Mouse (Mus musculus) limb, embryonic 11.5 days (tissue): Measurements from ENCODE around the gene Sec24c. TPM values are rescaled to one million over a fixed set of nuclear protein-coding genes. Genes with fewer than 3 reads are reported as not detected.

ENCODE experiments used
- ATAC-seq: fragments of 200-750 bp; cut with Nextera tagmentation; 2 replicates; pipeline ENCODE4 v1.8.0; 2017; ENCODE audit warnings: low read depth; ENCODE audit not compliant: insufficient number of reproducible peaks, low FRiP score, low TSS enrichment
- DNase-seq: peaks from one replicate; pipeline ENCODE4 v3.0.0-alpha.2; 2015; ENCODE audit warnings: low spot score
- H3K27ac ChIP-seq: fragments of 300-500 bp; sonication (generic); replicated peaks from 2 replicates; pipeline ENCODE4 v1.5.1; 2014; ENCODE audit warnings: low read depth, mild to moderate bottlenecking, low read length
- H3K27me3 ChIP-seq: fragments of 300-500 bp; sonication (generic); 2 replicates; pipeline ENCODE4 v1.6.1; 2014; ENCODE audit warnings: mild to moderate bottlenecking, low read length, mixed read lengths; ENCODE audit not compliant: control insufficient read depth, insufficient read depth
- H3K36me3 ChIP-seq: fragments of 300-500 bp; sonication (generic); 2 replicates; pipeline ENCODE4 v1.6.1; 2014; ENCODE audit warnings: mild to moderate bottlenecking, low read length, moderate library complexity, mixed read lengths; ENCODE audit not compliant: control insufficient read depth, insufficient read depth
- H3K4me1 ChIP-seq: fragments of 300-500 bp; sonication (generic); 2 replicates; pipeline ENCODE4 v1.6.1; 2014; ENCODE audit warnings: low read length, mixed read lengths; ENCODE audit not compliant: control insufficient read depth, insufficient read depth
- H3K4me2 ChIP-seq: fragments of 300-500 bp; sonication (generic); 2 replicates; pipeline ENCODE4 v1.6.1; 2014; ENCODE audit warnings: low read depth, mild to moderate bottlenecking, moderate library complexity; ENCODE audit not compliant: severe bottlenecking
- H3K4me3 ChIP-seq: fragments of 300-500 bp; sonication (generic); 2 replicates; pipeline ENCODE4 v1.5.1; 2014; ENCODE audit warnings: low read depth, low read length
- H3K9ac ChIP-seq: fragments of 300-500 bp; sonication (generic); 2 replicates; pipeline ENCODE4 v1.6.1; 2014; ENCODE audit warnings: mild to moderate bottlenecking, low read length
- H3K9me3 ChIP-seq: fragments of 300-500 bp; sonication (generic); 2 replicates; pipeline ENCODE4 v1.6.1; 2016; ENCODE audit warnings: low read length; ENCODE audit not compliant: control insufficient read depth
- WGBS: fragments of 180-500 bp; shearing (Covaris S2); extraction: QIAGEN DNeasy Blood & Tissue Kit; methylation state at CpG from one replicate; pipeline ENCODE4 v1.1.7; 2014; 5-methylcytosine and 5-hydroxymethylcytosine counted together
- polyA plus RNA-seq: library from polyadenylated mRNA; unstranded; fragments of >200 nt; fragmentation: Nextera tagmentation; extraction: Ambion mirVana; gene quantifications from 2 replicates; pipeline ENCODE4 v1.2.1, GENCODE M21; 2014

The Sec24c gene
- polyA plus RNA-seq, 1 experiment from 2014 or later, result 81.7 TPM

DNA sequence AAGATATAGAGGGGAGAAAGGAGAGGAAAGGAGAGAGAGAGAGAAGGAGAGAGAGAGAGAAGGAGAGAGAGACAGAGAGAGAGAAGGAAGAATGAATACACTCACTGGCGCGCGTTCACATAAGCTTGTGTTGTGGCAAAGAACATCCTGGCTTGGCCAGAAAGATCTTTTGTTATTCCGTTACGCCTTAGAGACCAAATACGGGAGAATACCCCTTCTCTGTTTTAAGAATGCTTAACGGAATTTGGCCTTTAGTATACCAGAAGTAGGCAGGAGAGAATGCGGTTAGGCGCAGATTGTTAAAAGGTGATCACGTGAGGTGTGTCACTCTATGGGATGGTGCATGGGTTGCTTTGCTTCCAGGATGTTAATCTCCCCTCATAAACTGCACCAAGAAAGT is 34.1 kb downstream of the Sec24c start:
- WGBS, result 13% methylated on average over 10 of the region's 10 CpGs
- Histone ChIP-seq H3K36me3 (peaks cover 8% of the 10 kb centered on the region; the same call in 1 of the 2 replicates), H3K4me1 (peaks cover 13% of the 10 kb centered on the region), H3K4me2 (peak overlapping the region; percentile 72), H3K27ac (no peak overlapping the region), H3K9ac (peak overlapping the region; percentile 90), H3K27me3 (no peaks in the 10 kb centered on the region), H3K9me3 (no peaks in the 10 kb centered on the region), H3K4me3 (peak overlapping the region; percentile 97)
- no peak for DNase-seq
- no peak for ATAC-seq

DNA sequence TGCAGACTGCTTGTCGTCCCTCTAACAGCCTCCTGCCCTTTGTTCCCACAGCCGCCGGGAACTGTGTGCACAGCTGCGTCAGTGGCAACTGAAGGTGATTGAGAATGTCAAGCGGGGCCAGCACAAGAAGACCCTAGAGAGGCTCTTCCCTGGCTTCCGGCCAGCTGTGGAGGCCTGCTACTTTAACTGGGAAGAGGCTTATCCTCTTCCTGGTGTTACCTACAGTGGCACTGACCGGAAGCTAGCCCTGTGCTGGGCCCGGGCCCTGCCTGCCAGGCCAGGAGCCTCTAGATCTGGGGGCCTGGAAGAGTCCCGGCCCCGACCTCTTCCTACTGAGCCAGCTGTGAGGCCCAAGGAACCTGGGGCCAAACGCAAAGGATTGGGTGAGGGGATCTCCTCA is 39.7 kb downstream of the Sec24c start:
- no peak overlapping the region for H3K9ac ChIP-seq
- H3K4me3 ChIP-seq, result no peak overlapping the region
- no peaks in the 10 kb centered on the region for H3K9me3 ChIP-seq
- WGBS, result 87% methylated on average over 11 of the region's 11 CpGs
- H3K27ac ChIP-seq, result no peak overlapping the region
- peaks cover 14% of the 10 kb centered on the region for H3K36me3 ChIP-seq
- H3K4me2 ChIP-seq, result no peak overlapping the region
- H3K27me3 ChIP-seq, result no peaks in the 10 kb centered on the region
- DNase-seq (no peak), ATAC-seq (no peak)
- peaks cover 7% of the 10 kb centered on the region for H3K4me1 ChIP-seq

DNA sequence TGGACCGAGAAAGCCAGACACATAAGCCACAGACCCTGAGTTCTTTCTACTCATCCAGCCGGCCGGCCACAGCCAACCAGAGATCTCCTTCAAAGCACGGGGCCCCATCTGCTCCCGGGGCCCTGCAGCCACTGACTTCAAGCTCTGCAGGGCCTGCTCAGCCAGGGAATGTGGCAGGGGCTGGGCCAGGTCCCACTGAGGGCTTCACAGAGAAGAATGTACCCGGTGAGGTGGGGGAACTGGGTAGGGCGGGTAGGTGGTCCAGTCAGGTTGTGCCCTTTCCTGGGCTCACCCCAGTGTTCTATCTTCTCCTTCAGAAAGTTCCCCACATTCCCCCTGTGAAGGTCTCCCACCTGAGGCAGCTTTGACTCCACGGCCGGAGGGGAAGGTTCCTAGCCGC is 44.3 kb downstream of the Sec24c start:
- H3K36me3 ChIP-seq, result peaks cover 40% of the 10 kb centered on the region
- no peaks in the 10 kb centered on the region for H3K9me3 ChIP-seq
- H3K9ac ChIP-seq, result no peak overlapping the region
- no peaks in the 10 kb centered on the region for H3K4me1 ChIP-seq
- DNase-seq (no peak), ATAC-seq (no peak)
- WGBS, result 91% methylated on average over 10 of the region's 10 CpGs
- H3K27me3 ChIP-seq, result no peaks in the 10 kb centered on the region
- H3K4me3 ChIP-seq, result no peak overlapping the region
- no peak overlapping the region for H3K27ac ChIP-seq
- H3K4me2 ChIP-seq, result no peak overlapping the region

DNA sequence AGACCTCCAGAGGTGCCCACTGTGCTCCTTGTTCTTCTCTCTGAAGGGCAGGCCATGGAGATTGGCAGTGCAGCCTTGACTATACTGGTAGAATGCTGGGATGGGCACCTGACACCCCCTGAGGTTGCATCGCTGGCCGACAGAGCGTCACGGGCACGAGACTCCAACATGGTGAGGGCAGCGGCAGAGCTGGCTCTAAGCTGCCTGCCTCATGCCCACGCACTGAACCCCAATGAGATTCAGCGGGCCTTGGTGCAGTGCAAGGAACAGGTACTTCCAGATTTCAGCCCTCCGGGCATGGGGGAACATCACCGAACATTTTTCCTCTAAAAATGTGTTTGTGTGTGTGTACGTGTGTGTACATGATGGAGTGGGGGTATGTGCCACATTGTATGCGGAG is 45.7 kb downstream of the Sec24c start:
- Histone ChIP-seq H3K36me3 (peaks cover 41% of the 10 kb centered on the region), H3K4me3 (no peak overlapping the region), H3K4me1 (no peaks in the 10 kb centered on the region), H3K27ac (no peak overlapping the region), H3K9ac (no peak overlapping the region), H3K9me3 (no peaks in the 10 kb centered on the region), H3K4me2 (no peak overlapping the region), H3K27me3 (no peaks in the 10 kb centered on the region)
- WGBS, result 96% methylated on average over 12 of the region's 12 CpGs
- ATAC-seq (no peak), DNase-seq (no peak)

DNA sequence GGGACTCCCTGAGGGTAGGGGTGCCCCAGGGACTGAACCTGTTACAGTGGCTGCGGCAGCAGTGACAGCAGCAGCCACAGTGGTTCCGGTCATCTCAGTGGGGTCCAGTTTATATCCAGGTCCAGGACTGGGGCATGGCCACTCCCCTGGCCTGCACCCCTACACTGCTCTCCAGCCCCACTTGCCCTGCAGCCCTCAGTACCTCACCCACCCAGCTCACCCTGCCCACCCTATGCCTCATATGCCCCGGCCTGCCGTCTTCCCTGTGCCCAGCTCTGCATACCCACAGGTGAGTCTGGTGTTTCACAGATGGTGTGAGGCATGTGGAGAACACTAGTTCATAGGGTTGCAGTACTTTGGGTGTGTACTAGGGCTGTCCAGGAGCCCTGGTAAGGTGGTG is 47.3 kb downstream of the Sec24c start:
- Histone ChIP-seq H3K4me1 (no peaks in the 10 kb centered on the region), H3K9me3 (no peaks in the 10 kb centered on the region), H3K27me3 (no peaks in the 10 kb centered on the region), H3K4me2 (no peak overlapping the region), H3K4me3 (no peak overlapping the region), H3K27ac (no peak overlapping the region), H3K9ac (no peak overlapping the region), H3K36me3 (peaks cover 48% of the 10 kb centered on the region)
- ATAC-seq, result no peak
- DNase-seq, result no peak
- 91% methylated on average over 4 of the region's 4 CpGs for WGBS

DNA sequence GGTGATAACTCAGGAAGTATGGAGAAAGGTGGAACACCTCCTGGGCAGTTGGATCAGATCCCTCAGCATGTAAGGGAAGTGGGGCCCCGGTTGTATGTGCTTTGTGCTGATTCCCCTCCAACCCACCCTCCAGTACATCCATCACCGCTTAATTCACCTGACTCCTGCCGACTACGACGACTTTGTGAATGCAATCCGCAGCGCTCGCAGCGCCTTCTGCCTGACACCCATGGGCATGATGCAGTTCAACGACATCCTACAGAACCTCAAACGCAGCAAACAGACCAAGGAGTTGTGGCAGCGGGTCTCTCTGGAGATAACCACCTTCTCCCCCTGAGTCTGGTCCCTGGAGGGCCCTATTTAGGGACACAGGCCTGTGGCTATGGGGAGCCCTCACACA is 48.9 kb downstream of the Sec24c start:
- H3K4me3 ChIP-seq, result no peak overlapping the region
- H3K36me3 ChIP-seq, result peaks cover 54% of the 10 kb centered on the region
- no peak overlapping the region for H3K4me2 ChIP-seq
- no peaks in the 10 kb centered on the region for H3K9me3 ChIP-seq
- ATAC-seq, result no peak
- no peak overlapping the region for H3K9ac ChIP-seq
- H3K27me3 ChIP-seq, result no peaks in the 10 kb centered on the region
- WGBS, result 90% methylated on average over 12 of the region's 12 CpGs
- no peaks in the 10 kb centered on the region for H3K4me1 ChIP-seq
- H3K27ac ChIP-seq, result no peak overlapping the region
- DNase-seq, result no peak

DNA sequence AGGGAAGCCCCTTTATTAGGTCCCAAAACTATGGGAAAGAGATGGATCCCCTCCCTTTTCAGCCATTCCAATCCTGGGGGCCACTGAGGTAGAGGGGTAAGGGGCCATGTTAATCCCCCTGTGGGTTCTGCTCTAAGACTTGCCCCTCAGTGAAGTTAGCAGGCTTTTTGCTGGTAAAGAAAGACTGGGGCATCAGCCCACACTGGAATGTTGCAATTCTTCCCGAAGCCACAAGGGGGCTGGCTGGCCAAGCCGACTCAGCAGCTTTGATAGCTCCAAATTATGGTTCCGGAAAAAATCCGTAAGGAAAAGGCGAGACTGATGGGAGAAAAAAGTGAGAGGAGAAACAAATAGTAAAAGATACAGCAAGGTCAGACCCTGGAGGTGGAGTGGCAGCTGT is 49.9 kb downstream of the Sec24c start:
- DNase-seq (peak; percentile 77), ATAC-seq (no peak)
- no peak overlapping the region for H3K27ac ChIP-seq
- H3K36me3 ChIP-seq, result peaks cover 57% of the 10 kb centered on the region
- no peaks in the 10 kb centered on the region for H3K27me3 ChIP-seq
- no peaks in the 10 kb centered on the region for H3K4me1 ChIP-seq
- no peak overlapping the region for H3K4me2 ChIP-seq
- no peak overlapping the region for H3K9ac ChIP-seq
- 42% methylated on average over 5 of the region's 5 CpGs for WGBS
- no peaks in the 10 kb centered on the region for H3K9me3 ChIP-seq
- no peak overlapping the region for H3K4me3 ChIP-seq

DNA sequence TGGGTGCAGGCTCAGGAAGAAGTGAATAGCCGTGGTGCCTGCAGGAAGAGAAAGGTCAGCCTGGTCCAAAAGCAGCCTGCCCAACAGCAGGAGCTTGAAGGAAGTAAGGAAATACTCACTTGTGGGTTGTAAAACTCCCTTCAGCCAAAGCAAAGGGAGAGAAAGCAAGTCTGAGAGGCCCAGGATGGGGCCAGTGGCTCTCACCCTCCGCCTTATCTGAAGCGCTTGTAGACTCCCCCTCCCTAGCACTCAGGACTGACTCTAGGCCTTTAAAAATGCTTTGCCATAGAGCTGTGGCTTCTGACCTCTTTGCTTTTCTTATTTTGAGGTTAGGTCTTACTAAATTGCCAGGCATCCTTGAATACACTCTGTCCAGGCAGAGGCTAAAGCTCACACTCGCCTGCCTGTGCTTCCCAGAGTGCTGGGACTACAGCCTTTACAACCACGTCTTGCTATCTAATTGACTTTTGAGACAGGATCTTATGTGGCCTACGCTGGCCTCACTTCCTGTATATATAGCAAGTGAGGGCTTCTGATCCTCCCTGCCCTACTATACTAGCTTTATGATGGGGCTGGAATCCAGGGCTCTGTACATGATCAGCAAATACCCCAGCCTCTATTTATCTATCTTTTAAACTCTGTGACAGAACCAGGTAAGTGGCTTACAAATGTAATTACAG is 51.7 kb downstream of the Sec24c start:
- H3K27me3 ChIP-seq, result no peaks in the 10 kb centered on the region
- ATAC-seq (no peak), DNase-seq (no peak)
- no peaks in the 10 kb centered on the region for H3K9me3 ChIP-seq
- no peak overlapping the region for H3K4me2 ChIP-seq
- no peak overlapping the region for H3K4me3 ChIP-seq
- H3K27ac ChIP-seq, result no peak overlapping the region
- H3K9ac ChIP-seq, result no peak overlapping the region
- H3K4me1 ChIP-seq, result no peaks in the 10 kb centered on the region
- peaks cover 57% of the 10 kb centered on the region for H3K36me3 ChIP-seq
- 79% methylated on average over 6 of the region's 6 CpGs for WGBS

DNA sequence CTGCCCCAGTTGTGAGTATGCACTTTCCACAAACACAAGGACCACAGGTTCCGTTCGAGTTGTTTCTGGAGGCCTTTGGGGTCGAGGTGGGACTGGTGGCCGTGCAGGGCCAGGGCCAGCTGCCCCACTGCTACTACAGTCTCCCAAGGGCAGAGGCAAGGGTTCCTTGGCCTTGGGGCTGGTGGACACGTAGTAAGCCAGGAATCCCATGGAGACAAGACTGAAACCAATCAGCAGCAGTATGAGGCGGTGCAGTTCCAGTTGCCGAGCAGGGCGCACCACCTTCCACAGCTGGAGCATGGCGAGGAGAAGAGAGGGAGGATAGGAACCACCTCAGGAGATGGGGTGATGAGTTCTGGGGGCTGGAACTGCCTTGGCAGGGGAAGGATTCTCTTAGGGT is 55.8 kb downstream of the Sec24c start:
- ATAC-seq, result no peak

More for the DNA sequence above, 55.8 kb downstream of the Sec24c start:
- Histone ChIP-seq H3K9ac (no peak overlapping the region), H3K4me3 (no peak overlapping the region), H3K4me2 (no peak overlapping the region), H3K27ac (no peak overlapping the region), H3K36me3 (peaks cover 32% of the 10 kb centered on the region), H3K4me1 (peaks cover 9% of the 10 kb centered on the region; the same call in 1 of the 2 replicates), H3K9me3 (no peaks in the 10 kb centered on the region), H3K27me3 (no peaks in the 10 kb centered on the region)
- 95% methylated on average over 9 of the region's 9 CpGs for WGBS
- DNase-seq, result no peak
